ENCODE assay signal across 21 mouse cellular contexts in genomic region chr11:23372032-23372431, GRCm38 (mm10).
A peak's percentile ranks its signal among the peaks of the same experiment; 100 is the strongest.
DNase-seq lines count a peak whose midpoint lies in the region; ATAC-seq and TF ChIP-seq lines count a peak whose summit lies in the region.
"Had no signal": no experiment of that assay in that cellular context is flagged by ENCODE, and none has a peak within 500 bp of the region (broad histone marks: within the 10 kb centered on the region; RNA-seq: fewer than 3 reads in every experiment).

No protein-coding gene starts in this region.

- no peaks in the 10 kb centered on the region for H3K27me3 ChIP-seq in liver, adult 2 months (ENCODE audit: control insufficient read depth, insufficient read depth, low read length)
- H3K27me3 ChIP-seq in liver, embryonic 11.5 days (replicated peaks; ENCODE audit: control insufficient read depth, insufficient read depth, low read length), result no peaks in the 10 kb centered on the region
- H3K27me3 ChIP-seq in liver, postnatal 0 days (ENCODE audit: insufficient read depth, low read length), result no peaks in the 10 kb centered on the region
- no peaks in the 10 kb centered on the region for H3K27me3 ChIP-seq in liver, embryonic 12.5 days (replicated peaks)
- H3K27me3 ChIP-seq in stomach, postnatal 0 days (ENCODE audit: control insufficient read depth, insufficient read depth, low read length), result no peaks in the 10 kb centered on the region
- H3K27me3 ChIP-seq: CH12.LX, Patski had no signal

- peak; percentile 85 for DNase-seq in liver, adult 2 months (ENCODE audit: extremely low read depth, low read depth, low spot score)
- no peak for DNase-seq in liver, embryonic 11.5 days (ENCODE audit: low spot score)
- DNase-seq in liver, postnatal 0 days, result no peak
- DNase-seq in stomach, postnatal 0 days (ENCODE audit: low spot score), result no peak
- DNase-seq: adrenal gland, adult 2 months; adrenal gland, adult 8-10 months; adrenal gland, postnatal 10 days; adrenal gland, postnatal 14 days; adrenal gland, postnatal 25 days; adrenal gland, postnatal 36 days; B cell, adult 2 months; cerebellum, adult 11 months; cerebellum, adult 11-12 months; cerebellum, adult 18-20 months; cerebellum, adult 2 months had no signal

- 23% methylated on average over 4 of the region's 4 CpGs for WGBS in liver, adult 2 months
- 83% methylated on average over 4 of the region's 4 CpGs for WGBS in liver, embryonic 11.5 days
- 64% methylated on average over 4 of the region's 4 CpGs for WGBS in liver, postnatal 0 days (ENCODE audit: insufficient replicate concordance)
- 87% methylated on average over 4 of the region's 4 CpGs for WGBS in liver, embryonic 12.5 days (ENCODE audit: insufficient replicate concordance)
- WGBS in stomach, postnatal 0 days, result 53% methylated on average over 4 of the region's 4 CpGs

- no peak for ATAC-seq in liver, embryonic 11.5 days (replicated peaks; ENCODE audit: low FRiP score)
- peak; percentile 83 for ATAC-seq in liver, postnatal 0 days
- no peak for ATAC-seq in liver, embryonic 12.5 days
- peak; percentile 64; the same call in 1 of the 2 replicates for ATAC-seq in stomach, postnatal 0 days (ENCODE audit: low FRiP score, low TSS enrichment)
- no peak for ATAC-seq in activated CD4-positive, CD25-positive, alpha-beta regulatory T cell, adult 4 months
- ATAC-seq: CD4-positive, CD25-positive, alpha-beta regulatory T cell, adult 4 months; Patski had no signal

- TF ChIP-seq POLR2A in liver, adult 2 months (IDR thresholded peaks at IDR 0.05; ENCODE audit: extremely low read depth, insufficient read depth, low read length), result no peak

- no peak overlapping the region for H3K9ac ChIP-seq in liver, adult 2 months (ENCODE audit: low read depth, low read length)
- no peak overlapping the region for H3K9ac ChIP-seq in liver, embryonic 11.5 days (ENCODE audit: low read depth, low read length)
- no peak overlapping the region for H3K9ac ChIP-seq in liver, postnatal 0 days (replicated peaks)
- H3K9ac ChIP-seq in liver, embryonic 12.5 days, result no peak overlapping the region
- H3K9ac ChIP-seq in stomach, postnatal 0 days (ENCODE audit: low read length), result no peak overlapping the region

- no peak for TF ChIP-seq EP300 in liver, postnatal 0 days (IDR thresholded peaks at IDR 0.05; ENCODE audit: low read depth)
- TF ChIP-seq EP300 in stomach, postnatal 0 days (optimal IDR thresholded peaks at IDR 0.05), result no peak

- H3K27ac ChIP-seq in liver, adult 2 months (replicated peaks; ENCODE audit: insufficient read depth, low read depth, low read length), result 0 out of 2 replicates have a peak overlapping the region, but pooled peaks have one; percentile 34
- no peak overlapping the region for H3K27ac ChIP-seq in liver, embryonic 11.5 days (ENCODE audit: low read depth, low read length)
- 0 out of 2 replicates have a peak overlapping the region, but pooled peaks have one; percentile 16 for H3K27ac ChIP-seq in liver, postnatal 0 days (ENCODE audit: low read depth)
- H3K27ac ChIP-seq in liver, embryonic 12.5 days, result no peak overlapping the region
- no peak overlapping the region for H3K27ac ChIP-seq in stomach, postnatal 0 days (replicated peaks)

- no peak overlapping the region for H3K4me2 ChIP-seq in liver, embryonic 11.5 days
- no peak overlapping the region for H3K4me2 ChIP-seq in liver, postnatal 0 days (ENCODE audit: low read depth, low read length)
- no peak overlapping the region for H3K4me2 ChIP-seq in liver, embryonic 12.5 days
- H3K4me2 ChIP-seq in stomach, postnatal 0 days (replicated peaks; ENCODE audit: low read depth), result no peak overlapping the region

- no peak for TF ChIP-seq CTCF in liver, adult 2 months (IDR thresholded peaks at IDR 0.05; ENCODE audit: low read depth, low read length)
- no peak for TF ChIP-seq CTCF in liver, postnatal 0 days (IDR thresholded peaks at IDR 0.05; ENCODE audit: low read depth)
- no peak for TF ChIP-seq CTCF in stomach, postnatal 0 days (IDR thresholded peaks at IDR 0.05; ENCODE audit: low read depth)

- H3K36me3 ChIP-seq in liver, adult 2 months (ENCODE audit: control insufficient read depth, insufficient read depth, low read length), result peaks cover 32% of the 10 kb centered on the region
- peaks cover 18% of the 10 kb centered on the region for H3K36me3 ChIP-seq in liver, embryonic 11.5 days (ENCODE audit: control insufficient read depth, insufficient read depth, low read length)
- peaks cover 37% of the 10 kb centered on the region for H3K36me3 ChIP-seq in liver, postnatal 0 days (replicated peaks; ENCODE audit: insufficient read depth, low read length)
- peaks cover 62% of the 10 kb centered on the region for H3K36me3 ChIP-seq in liver, embryonic 12.5 days
- peaks cover 5% of the 10 kb centered on the region; the same call in 1 of the 2 replicates for H3K36me3 ChIP-seq in stomach, postnatal 0 days (ENCODE audit: control insufficient read depth, insufficient read depth, low read length)

- H3K79me2 ChIP-seq in liver, adult 2 months (ENCODE audit: control insufficient read depth, insufficient read depth, low read length), result no peaks in the 10 kb centered on the region

- peaks cover 4% of the 10 kb centered on the region for H3K4me1 ChIP-seq in liver, adult 2 months (ENCODE audit: control insufficient read depth, insufficient read depth, low read length)
- H3K4me1 ChIP-seq in liver, embryonic 11.5 days (replicated peaks; ENCODE audit: control insufficient read depth, insufficient read depth, low read length), result no peaks in the 10 kb centered on the region
- H3K4me1 ChIP-seq in liver, postnatal 0 days (ENCODE audit: insufficient read depth), result peaks cover 3% of the 10 kb centered on the region; the same call in 1 of the 2 replicates
- no peaks in the 10 kb centered on the region for H3K4me1 ChIP-seq in liver, embryonic 12.5 days
- no peaks in the 10 kb centered on the region for H3K4me1 ChIP-seq in stomach, postnatal 0 days (replicated peaks; ENCODE audit: control insufficient read depth, insufficient read depth)

- H3K4me3 ChIP-seq in liver, adult 2 months (ENCODE audit: insufficient read depth, low read depth, low read length), result no peak overlapping the region
- H3K4me3 ChIP-seq in liver, embryonic 11.5 days (ENCODE audit: low read depth, low read length), result no peak overlapping the region
- no peak overlapping the region for H3K4me3 ChIP-seq in liver, postnatal 0 days (ENCODE audit: low read depth, low read length)
- H3K4me3 ChIP-seq in liver, embryonic 12.5 days, result no peak overlapping the region
- no peak overlapping the region for H3K4me3 ChIP-seq in stomach, postnatal 0 days (ENCODE audit: low read depth, low read length)

- H3K9me3 ChIP-seq in liver, embryonic 11.5 days (ENCODE audit: control insufficient read depth, low read length), result no peaks in the 10 kb centered on the region
- no peaks in the 10 kb centered on the region for H3K9me3 ChIP-seq in liver, postnatal 0 days (ENCODE audit: low read length)
- no peaks in the 10 kb centered on the region for H3K9me3 ChIP-seq in liver, embryonic 12.5 days (replicated peaks)
- H3K9me3 ChIP-seq in stomach, postnatal 0 days (ENCODE audit: control insufficient read depth, low read length), result no peaks in the 10 kb centered on the region
- H3K9me3 ChIP-seq: G1E had no signal

Comparison
In these comparisons a context has a peak if more than half of its experiments do, and no peak if none do; other contexts are left out.
1. H3K27ac ChIP-seq: peak in liver, adult 2 months (single experiment) and liver, postnatal 0 days (single experiment); none in liver, embryonic 11.5 days (single experiment), liver, embryonic 12.5 days (single experiment) and stomach, postnatal 0 days (single experiment).
2. ATAC-seq: peak in liver, postnatal 0 days (single experiment) and stomach, postnatal 0 days (single experiment); none in liver, embryonic 11.5 days (single experiment), liver, embryonic 12.5 days (single experiment) and activated CD4-positive, CD25-positive, alpha-beta regulatory T cell, adult 4 months (single experiment).